Mouse (Mus musculus): ENCODE results near the gene Ndufa7. TPM values are rescaled to one million over a fixed set of nuclear protein-coding genes. Genes with fewer than 3 reads are reported as not detected.
A peak's percentile ranks its signal among the peaks of the same experiment; 100 is the strongest.

The Ndufa7 gene
- polyA plus RNA-seq, 1 experiment: 417 TPM

DNA sequence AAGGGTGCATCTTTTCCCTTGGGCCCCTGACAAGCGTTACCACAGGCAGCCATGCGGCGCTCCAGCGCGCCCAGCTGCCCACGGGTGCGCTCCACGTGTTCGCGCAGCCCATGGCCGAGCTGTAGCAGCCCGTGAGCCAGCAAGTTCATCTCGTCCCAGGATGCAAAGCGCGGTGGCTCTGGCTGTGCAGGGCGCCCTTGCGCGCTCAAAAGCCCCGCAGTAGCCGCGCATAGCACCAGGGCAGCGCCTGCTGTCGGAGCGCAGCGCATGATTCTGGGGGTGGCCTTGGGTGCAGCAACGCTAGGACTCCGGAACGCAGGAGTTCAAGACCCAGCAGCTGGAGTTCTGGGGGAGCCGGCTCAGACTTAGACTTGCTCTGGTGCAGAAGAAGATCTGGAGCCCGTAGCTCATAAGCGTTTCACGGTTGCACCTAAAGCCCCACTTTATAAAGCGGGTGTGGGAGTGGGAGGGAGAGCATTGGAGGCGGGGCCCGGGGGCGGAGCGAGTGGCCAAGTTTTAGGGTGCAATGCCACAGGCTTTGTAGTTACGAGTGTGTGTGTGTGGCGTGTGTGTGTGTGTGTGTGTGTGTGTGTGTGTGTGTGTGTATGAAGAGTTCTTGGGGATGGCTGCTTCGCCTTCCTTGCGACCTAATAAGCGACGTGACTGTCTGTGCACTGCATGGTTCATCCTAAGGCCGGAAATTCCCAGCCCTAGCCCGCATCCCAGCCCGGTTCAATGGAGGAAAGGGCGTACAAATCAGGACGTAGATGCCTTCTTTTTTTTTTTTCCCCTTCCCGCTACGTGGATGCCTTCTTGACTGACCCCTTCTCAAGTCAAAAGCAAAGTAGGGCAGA is 43.0 kb upstream of the Ndufa7 start, which contains the start of gene Angptl4:
Angptl4 (minus strand) TSS at position 707 of the 854 bp plus-strand sequence.
- peak within 1 kb of the TSS; percentile 64 for H3K27ac ChIP-seq (ENCODE audit: insufficient read depth, low read depth, low read length)
- H3K27me3 ChIP-seq (ENCODE audit: control insufficient read depth, insufficient read depth, low read length): no peaks in the 10 kb centered on the region
- peaks cover 4% of the 10 kb centered on the region; the same call in 1 of the 2 replicates for H3K36me3 ChIP-seq (ENCODE audit: control insufficient read depth, insufficient read depth, low read length)
- peaks cover 33% of the 10 kb centered on the region for H3K4me1 ChIP-seq (ENCODE audit: control insufficient read depth, insufficient read depth, insufficient read length, low read length)
- WGBS: under 1% methylated on average over 50 of the region's 50 CpGs
- no peak for TF ChIP-seq CTCF (IDR thresholded peaks at IDR 0.05; ENCODE audit: extremely low read depth, insufficient read length, insufficient replicate concordance, low read depth, low read length)
- no peak; the same call in 1 of the 2 replicates for TF ChIP-seq POLR2A (IDR thresholded peaks at IDR 0.05; ENCODE audit: low read depth, low read length)
- peak within 1 kb of the TSS; percentile 63 for H3K4me3 ChIP-seq (ENCODE audit: low read depth, low read length)

DNA sequence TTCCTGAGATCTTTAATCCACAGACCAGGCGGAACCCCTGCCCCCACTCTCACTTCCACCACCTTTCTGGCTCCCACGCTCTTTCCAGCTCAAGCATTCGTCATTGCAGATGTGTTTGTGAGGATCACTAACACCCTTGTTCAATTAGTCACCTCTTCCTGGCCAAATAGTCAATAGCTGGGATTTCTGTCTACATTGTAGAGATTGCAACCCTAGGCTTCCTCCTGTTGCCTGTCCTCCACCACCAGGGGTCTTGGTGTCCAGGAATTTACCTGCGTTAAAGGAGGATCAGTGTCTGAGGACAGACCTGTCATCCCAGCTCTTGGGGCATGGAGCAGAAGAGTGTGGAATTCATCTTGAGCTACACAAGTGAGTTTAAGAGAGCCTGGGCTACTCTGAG is 42.3 kb upstream of the Ndufa7 start:
- no peaks in the 10 kb centered on the region for H3K27me3 ChIP-seq (ENCODE audit: control insufficient read depth, insufficient read depth, low read length)
- TF ChIP-seq CTCF (IDR thresholded peaks at IDR 0.05; ENCODE audit: extremely low read depth, insufficient read length, insufficient replicate concordance, low read depth, low read length) (no peak), POLR2A (IDR thresholded peaks at IDR 0.05; ENCODE audit: low read depth, low read length) (no peak)
- 44% methylated on average over 4 of the region's 4 CpGs for WGBS
- H3K36me3 ChIP-seq (ENCODE audit: control insufficient read depth, insufficient read depth, low read length): 0 out of 2 replicates have a peak, but pooled peaks cover 1% of the 10 kb centered on the region
- H3K4me1 ChIP-seq (ENCODE audit: control insufficient read depth, insufficient read depth, insufficient read length, low read length): peaks cover 33% of the 10 kb centered on the region
- peak overlapping the region; percentile 64 for H3K27ac ChIP-seq (ENCODE audit: insufficient read depth, low read depth, low read length)
- H3K4me3 ChIP-seq (ENCODE audit: low read depth, low read length): peak overlapping the region; percentile 63

DNA sequence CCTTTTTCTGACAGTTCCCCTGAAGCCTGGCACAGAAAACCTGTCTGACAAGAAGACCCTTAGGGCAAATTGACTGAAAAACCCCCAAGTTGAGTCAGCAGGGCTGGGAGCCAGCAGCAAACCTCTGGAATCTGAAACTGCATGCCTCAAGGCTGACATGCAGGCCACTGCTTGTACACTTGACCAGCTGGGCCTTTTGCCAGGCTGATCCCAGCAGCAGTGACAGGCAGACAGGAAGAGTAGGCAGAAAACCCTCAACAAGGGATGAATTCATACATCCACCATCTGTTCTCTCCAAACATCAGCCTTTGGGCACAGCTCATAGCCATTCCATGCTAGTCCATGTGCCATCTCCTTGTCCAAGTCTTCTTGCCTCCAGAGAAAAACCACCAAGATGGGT is 41.0 kb upstream of the Ndufa7 start:
- TF ChIP-seq CTCF (IDR thresholded peaks at IDR 0.05; ENCODE audit: extremely low read depth, insufficient read length, insufficient replicate concordance, low read depth, low read length) (no peak), POLR2A (IDR thresholded peaks at IDR 0.05; ENCODE audit: low read depth, low read length) (no peak)
- Histone ChIP-seq H3K27me3 (ENCODE audit: control insufficient read depth, insufficient read depth, low read length) (no peaks in the 10 kb centered on the region), H3K4me3 (ENCODE audit: low read depth, low read length) (no peak overlapping the region), H3K27ac (ENCODE audit: insufficient read depth, low read depth, low read length) (peak overlapping the region; percentile 35), H3K36me3 (ENCODE audit: control insufficient read depth, insufficient read depth, low read length) (no peaks in the 10 kb centered on the region), H3K4me1 (ENCODE audit: control insufficient read depth, insufficient read depth, insufficient read length, low read length) (peaks cover 33% of the 10 kb centered on the region)

DNA sequence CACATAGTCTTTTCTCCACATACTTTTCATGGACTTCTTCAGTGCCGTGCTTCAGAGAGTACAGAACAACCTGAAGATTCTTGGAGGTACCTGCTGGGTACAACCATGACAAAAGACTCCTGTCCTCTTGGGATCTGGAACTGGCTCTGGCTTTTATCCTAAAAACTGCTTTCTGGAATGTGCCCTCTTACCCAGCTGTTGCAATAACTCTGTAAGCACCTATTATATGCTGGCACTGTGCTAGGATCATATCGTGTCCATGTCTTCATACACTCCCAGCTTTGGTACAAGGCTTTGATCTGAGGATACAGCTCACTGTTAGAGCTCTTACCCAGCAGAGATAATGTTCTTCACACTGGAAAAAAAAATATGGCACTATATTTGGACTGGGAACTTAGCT is 39.4 kb upstream of the Ndufa7 start:
- H3K36me3 ChIP-seq (ENCODE audit: control insufficient read depth, insufficient read depth, low read length): no peaks in the 10 kb centered on the region
- peaks cover 29% of the 10 kb centered on the region for H3K4me1 ChIP-seq (ENCODE audit: control insufficient read depth, insufficient read depth, insufficient read length, low read length)
- H3K27ac ChIP-seq (ENCODE audit: insufficient read depth, low read depth, low read length): no peak overlapping the region
- TF ChIP-seq CTCF (IDR thresholded peaks at IDR 0.05; ENCODE audit: extremely low read depth, insufficient read length, insufficient replicate concordance, low read depth, low read length): no peak
- TF ChIP-seq POLR2A (IDR thresholded peaks at IDR 0.05; ENCODE audit: low read depth, low read length): no peak
- H3K4me3 ChIP-seq (ENCODE audit: low read depth, low read length): no peak overlapping the region
- no peaks in the 10 kb centered on the region for H3K27me3 ChIP-seq (ENCODE audit: control insufficient read depth, insufficient read depth, low read length)
- WGBS: 77% methylated on average over 2 of the region's 2 CpGs

DNA sequence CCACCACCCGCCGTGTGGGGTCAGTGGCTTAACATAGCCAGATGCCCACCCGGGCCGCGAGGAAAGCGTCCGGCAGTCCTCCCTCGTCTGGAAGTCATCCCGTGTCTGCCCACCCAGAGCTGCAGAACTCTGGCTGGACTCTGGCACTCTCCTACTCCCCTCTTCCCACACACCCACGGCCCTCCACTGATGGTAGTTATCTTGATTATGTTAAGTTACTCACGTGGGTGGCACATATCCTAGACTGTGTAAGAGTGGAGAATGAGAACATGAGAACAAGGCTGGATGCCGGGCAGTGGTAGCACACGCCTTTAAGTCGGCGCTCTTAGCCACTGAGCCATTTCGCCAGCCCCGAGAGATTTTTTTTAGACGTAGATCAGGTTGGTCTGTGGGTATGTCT is 38.0 kb upstream of the Ndufa7 start:
- no peak overlapping the region for H3K27ac ChIP-seq (ENCODE audit: insufficient read depth, low read depth, low read length)
- H3K4me3 ChIP-seq (ENCODE audit: low read depth, low read length): no peak overlapping the region
- H3K27me3 ChIP-seq (ENCODE audit: control insufficient read depth, insufficient read depth, low read length): no peaks in the 10 kb centered on the region
- peaks cover 22% of the 10 kb centered on the region; the same call in 1 of the 2 replicates for H3K4me1 ChIP-seq (ENCODE audit: control insufficient read depth, insufficient read depth, insufficient read length, low read length)
- 90% methylated on average over 18 of the region's 18 CpGs for WGBS
- TF ChIP-seq POLR2A (IDR thresholded peaks at IDR 0.05; ENCODE audit: low read depth, low read length) (no peak), CTCF (IDR thresholded peaks at IDR 0.05; ENCODE audit: extremely low read depth, insufficient read length, insufficient replicate concordance, low read depth, low read length) (no peak)
- no peaks in the 10 kb centered on the region for H3K36me3 ChIP-seq (ENCODE audit: control insufficient read depth, insufficient read depth, low read length)

DNA sequence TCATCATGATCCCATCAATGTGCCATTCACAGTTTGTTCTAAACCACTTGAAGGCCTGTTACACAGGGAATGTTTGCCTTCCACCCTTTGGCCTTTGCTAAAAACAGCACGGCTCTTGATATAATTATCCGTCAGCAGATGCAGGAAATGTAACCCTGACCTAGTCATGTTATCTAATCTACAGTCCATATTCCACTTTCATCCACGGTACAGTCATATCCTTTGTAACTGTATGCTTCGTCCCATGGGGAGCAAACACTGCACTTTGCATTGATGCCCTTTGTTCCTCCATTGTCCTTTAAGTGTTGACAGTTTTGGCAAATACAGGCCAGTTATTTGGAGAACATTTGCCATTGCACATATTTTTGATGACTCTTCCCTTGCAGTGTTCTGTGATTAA is 35.6 kb upstream of the Ndufa7 start:
- Histone ChIP-seq H3K36me3 (ENCODE audit: control insufficient read depth, insufficient read depth, low read length) (no peaks in the 10 kb centered on the region), H3K27me3 (ENCODE audit: control insufficient read depth, insufficient read depth, low read length) (no peaks in the 10 kb centered on the region), H3K27ac (ENCODE audit: insufficient read depth, low read depth, low read length) (peak overlapping the region; percentile 61; the same call in 1 of the 2 replicates), H3K4me3 (ENCODE audit: low read depth, low read length) (no peak overlapping the region), H3K4me1 (ENCODE audit: control insufficient read depth, insufficient read depth, insufficient read length, low read length) (peaks cover 10% of the 10 kb centered on the region)
- TF ChIP-seq CTCF (IDR thresholded peaks at IDR 0.05; ENCODE audit: extremely low read depth, insufficient read length, insufficient replicate concordance, low read depth, low read length) (no peak), POLR2A (IDR thresholded peaks at IDR 0.05; ENCODE audit: low read depth, low read length) (no peak)
- WGBS: 14% methylated on average over 4 of the region's 4 CpGs

DNA sequence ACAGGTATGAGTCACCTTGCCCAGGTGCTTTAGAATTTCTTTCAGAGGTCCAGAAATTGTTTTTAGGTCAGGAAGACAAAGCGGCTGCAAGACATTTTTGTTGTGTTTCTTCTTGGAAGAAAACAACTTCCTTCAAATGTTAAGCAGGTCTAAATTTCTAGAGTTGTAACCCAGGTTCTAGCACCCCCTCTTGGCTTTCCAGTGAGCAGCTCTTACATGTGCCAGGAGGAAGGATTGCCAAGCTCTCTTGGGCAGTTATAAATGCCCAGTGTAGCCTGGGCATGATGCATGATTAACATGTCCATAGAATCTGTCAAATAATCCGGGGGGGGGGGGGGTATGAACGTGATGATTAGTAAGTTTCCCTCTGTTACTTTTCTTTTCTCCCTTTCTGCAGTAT is 26.1 kb upstream of the Ndufa7 start:
- 37% methylated on average over 3 of the region's 3 CpGs for WGBS

More for the DNA sequence above, 26.1 kb upstream of the Ndufa7 start:
- Histone ChIP-seq H3K27ac (ENCODE audit: insufficient read depth, low read depth, low read length) (no peak overlapping the region), H3K4me3 (ENCODE audit: low read depth, low read length) (no peak overlapping the region), H3K4me1 (ENCODE audit: control insufficient read depth, insufficient read depth, insufficient read length, low read length) (no peaks in the 10 kb centered on the region; the same call in 1 of the 2 replicates), H3K27me3 (ENCODE audit: control insufficient read depth, insufficient read depth, low read length) (no peaks in the 10 kb centered on the region; the same call in 1 of the 2 replicates), H3K36me3 (ENCODE audit: control insufficient read depth, insufficient read depth, low read length) (no peaks in the 10 kb centered on the region)
- TF ChIP-seq CTCF (IDR thresholded peaks at IDR 0.05; ENCODE audit: extremely low read depth, insufficient read length, insufficient replicate concordance, low read depth, low read length): no peak

Data from small intestine, adult 2 months (tissue).